In genomic region chr13:47146388-47146787, GRCm38 (mm10) we compare ENCODE assay signal across 27 mouse cellular contexts. TPM values are rescaled to one million over a fixed set of nuclear protein-coding genes. Genes with fewer than 3 reads are reported as not detected.
DNase-seq lines count a peak whose midpoint lies in the region; ATAC-seq and TF ChIP-seq lines count a peak whose summit lies in the region.
"Had no signal": no experiment of that assay in that cellular context is flagged by ENCODE, and none has a peak within 500 bp of the region (broad histone marks: within the 10 kb centered on the region; RNA-seq: fewer than 3 reads in every experiment).

No protein-coding gene starts in this region.

- H3K9me3 ChIP-seq in embryonic facial prominence, embryonic 13.5 days: no peaks in the 10 kb centered on the region
- no peaks in the 10 kb centered on the region for H3K9me3 ChIP-seq in embryonic facial prominence, embryonic 10.5 days
- H3K9me3 ChIP-seq in heart, embryonic 12.5 days (replicated peaks): no peaks in the 10 kb centered on the region; the same call in 1 of the 2 replicates
- H3K9me3 ChIP-seq in heart, postnatal 0 days (replicated peaks; ENCODE audit: control insufficient read depth, low read length): no peaks in the 10 kb centered on the region
- H3K9me3 ChIP-seq: forebrain, embryonic 10.5 days; forebrain, embryonic 15.5 days; midbrain, embryonic 10.5 days; midbrain, embryonic 15.5 days; neural tube, embryonic 15.5 days had no signal

- 0 out of 2 replicates have a peak overlapping the region, but pooled peaks have one; percentile 69 for H3K27ac ChIP-seq in embryonic facial prominence, embryonic 13.5 days
- H3K27ac ChIP-seq in embryonic facial prominence, embryonic 10.5 days (replicated peaks): no peak overlapping the region
- H3K27ac ChIP-seq in heart, embryonic 12.5 days (ENCODE audit: poor library complexity, severe bottlenecking): peak overlapping the region; percentile 79
- H3K27ac ChIP-seq in heart, postnatal 0 days (ENCODE audit: low read depth): peak overlapping the region; percentile 74
- H3K27ac ChIP-seq: forebrain, embryonic 10.5 days; forebrain, embryonic 15.5 days; layer of hippocampus, adult 2 months; liver, embryonic 14.5 days; midbrain, embryonic 10.5 days; midbrain, embryonic 15.5 days; neural tube, embryonic 15.5 days had no signal

- H3K9ac ChIP-seq in embryonic facial prominence, embryonic 13.5 days: no peak overlapping the region
- no peak overlapping the region for H3K9ac ChIP-seq in heart, embryonic 12.5 days
- H3K9ac ChIP-seq in heart, postnatal 0 days (replicated peaks; ENCODE audit: low read depth, low read length): no peak overlapping the region
- H3K9ac ChIP-seq: forebrain, embryonic 15.5 days; liver, embryonic 14.5 days; lung, embryonic 14.5 days; midbrain, embryonic 15.5 days; neural tube, embryonic 15.5 days had no signal

- DNase-seq in embryonic facial prominence, embryonic 10.5 days (ENCODE audit: low spot score): no peak
- DNase-seq in heart, postnatal 10 days: no peak
- no peak for DNase-seq in heart, postnatal 0 days (ENCODE audit: low spot score)
- DNase-seq in heart, adult 11 months: no peak
- DNase-seq in right cerebral cortex, postnatal 10 days (ENCODE audit: low spot score in 2 of 2): no peak
- DNase-seq: adrenal gland, adult 8-10 months; cerebellum, adult 8-10 months; cerebellum, postnatal 25 days; gastrocnemius, postnatal 14 days; kidney, adult 18-20 months; kidney, postnatal 36 days; liver; retina, postnatal 1 day; spleen, adult 18-20 months; thymus, postnatal 14 days had no signal

- H3K36me3 ChIP-seq in embryonic facial prominence, embryonic 13.5 days: no peaks in the 10 kb centered on the region
- no peaks in the 10 kb centered on the region for H3K36me3 ChIP-seq in embryonic facial prominence, embryonic 10.5 days (replicated peaks)
- H3K36me3 ChIP-seq in heart, embryonic 12.5 days: no peaks in the 10 kb centered on the region
- no peaks in the 10 kb centered on the region for H3K36me3 ChIP-seq in heart, postnatal 0 days (replicated peaks; ENCODE audit: control insufficient read depth, insufficient read depth, low read length)
- H3K36me3 ChIP-seq: forebrain, embryonic 10.5 days; forebrain, embryonic 15.5 days; midbrain, embryonic 10.5 days; midbrain, embryonic 15.5 days; neural tube, embryonic 15.5 days had no signal

- TF ChIP-seq CTCF in heart, postnatal 0 days (IDR thresholded peaks at IDR 0.05; ENCODE audit: low read depth): no peak

- no peaks in the 10 kb centered on the region for H3K27me3 ChIP-seq in embryonic facial prominence, embryonic 13.5 days
- no peaks in the 10 kb centered on the region for H3K27me3 ChIP-seq in embryonic facial prominence, embryonic 10.5 days (replicated peaks; ENCODE audit: low read depth, poor library complexity, severe bottlenecking)
- no peaks in the 10 kb centered on the region for H3K27me3 ChIP-seq in heart, embryonic 12.5 days (replicated peaks)
- no peaks in the 10 kb centered on the region for H3K27me3 ChIP-seq in heart, postnatal 0 days (ENCODE audit: control insufficient read depth, insufficient read depth, low read length)
- H3K27me3 ChIP-seq: CH12.LX; forebrain, embryonic 15.5 days; midbrain, embryonic 15.5 days; neural tube, embryonic 15.5 days had no signal

- peaks cover 23% of the 10 kb centered on the region for H3K4me1 ChIP-seq in embryonic facial prominence, embryonic 13.5 days
- H3K4me1 ChIP-seq in embryonic facial prominence, embryonic 10.5 days: peaks cover 18% of the 10 kb centered on the region
- H3K4me1 ChIP-seq in heart, embryonic 12.5 days (replicated peaks): peaks cover 48% of the 10 kb centered on the region
- peaks cover 9% of the 10 kb centered on the region; the same call in 1 of the 2 replicates for H3K4me1 ChIP-seq in heart, postnatal 0 days (ENCODE audit: control insufficient read depth, insufficient read depth)
- H3K4me1 ChIP-seq: forebrain, embryonic 15.5 days; neural tube, embryonic 15.5 days had no signal

- no peak overlapping the region for H3K4me3 ChIP-seq in embryonic facial prominence, embryonic 13.5 days
- no peak overlapping the region for H3K4me3 ChIP-seq in embryonic facial prominence, embryonic 10.5 days
- no peak overlapping the region for H3K4me3 ChIP-seq in heart, embryonic 12.5 days
- H3K4me3 ChIP-seq in heart, postnatal 0 days (ENCODE audit: low read depth, low read length): no peak overlapping the region
- H3K4me3 ChIP-seq: forebrain, embryonic 10.5 days; forebrain, embryonic 15.5 days; layer of hippocampus, adult 2 months; midbrain, embryonic 10.5 days; midbrain, embryonic 15.5 days; neural tube, embryonic 15.5 days had no signal

- no peak for ATAC-seq in embryonic facial prominence, embryonic 13.5 days (ENCODE audit: insufficient number of reproducible peaks, insufficient read depth, low FRiP score, low TSS enrichment, low read depth)
- ATAC-seq in heart, embryonic 12.5 days (ENCODE audit: insufficient number of reproducible peaks, low FRiP score): no peak
- no peak for ATAC-seq in heart, postnatal 0 days (ENCODE audit: insufficient read depth, low read depth)
- ATAC-seq: forebrain, embryonic 15.5 days; hindbrain, embryonic 16.5 days; midbrain, embryonic 15.5 days had no signal

- no peak overlapping the region for H3K4me2 ChIP-seq in embryonic facial prominence, embryonic 13.5 days
- peak overlapping the region; percentile 42; the same call in 1 of the 2 replicates for H3K4me2 ChIP-seq in heart, embryonic 12.5 days
- H3K4me2 ChIP-seq in heart, postnatal 0 days (ENCODE audit: low read depth, low read length): peak overlapping the region; percentile 6; the same call in 1 of the 2 replicates
- H3K4me2 ChIP-seq: forebrain, embryonic 15.5 days; lung, embryonic 14.5 days; midbrain, embryonic 15.5 days; neural tube, embryonic 15.5 days had no signal

- intact Hi-C loops in heart, postnatal 10 days (cut with DNase I): no loop called here

- no peak for TF ChIP-seq EP300 in heart, postnatal 0 days (IDR thresholded peaks at IDR 0.05; ENCODE audit: low read depth)

- 42% methylated on average over 7 of the region's 7 CpGs for WGBS in embryonic facial prominence, embryonic 13.5 days
- 73% methylated on average over 7 of the region's 7 CpGs for WGBS in embryonic facial prominence, embryonic 10.5 days
- 44% methylated on average over 7 of the region's 7 CpGs for WGBS in heart, embryonic 12.5 days
- WGBS in heart, postnatal 0 days: 30% methylated on average over 7 of the region's 7 CpGs

RNA-seq across cellular contexts. Expression of gene Rnf144b, which starts 23.9 kb away (rescaled TPM):
- polyA plus RNA-seq in embryonic facial prominence, embryonic 13.5 days (2015; fragmentation: Nextera tagmentation; extraction: Ambion mirVana): 2.2 and 2.7 TPM in 2 replicates
- polyA plus RNA-seq in embryonic facial prominence, embryonic 10.5 days (2016; fragmentation: Nextera tagmentation; extraction: Ambion mirVana): 0.79 and 0.90 TPM in 2 replicates
- polyA plus RNA-seq in heart, embryonic 12.5 days (2016; fragmentation: Nextera tagmentation; extraction: Ambion mirVana): 1.6 and 1.9 TPM in 2 replicates
- total RNA-seq in heart, postnatal 10 days (2021): 10 to 100 TPM; 15.3 to 23.4 TPM
- 5.5 and 6.3 TPM in 2 replicates for total RNA-seq in heart, postnatal 0 days (2014; rRNA removed; ENCODE audit: low replicate concordance)
- 1.7 and 2.1 TPM in 2 replicates for polyA plus RNA-seq in heart, postnatal 0 days (2015; fragmentation: Nextera tagmentation; extraction: Ambion mirVana)
- total RNA-seq: CH12.LX had no signal

RNA-seq across cellular contexts. Expression of gene Dek, which starts 40.4 kb away (rescaled TPM):
- 365 and 390 TPM in 2 replicates for polyA plus RNA-seq in embryonic facial prominence, embryonic 13.5 days (2015; fragmentation: Nextera tagmentation; extraction: Ambion mirVana)
- polyA plus RNA-seq in embryonic facial prominence, embryonic 10.5 days (2016; fragmentation: Nextera tagmentation; extraction: Ambion mirVana): 340 and 346 TPM in 2 replicates
- polyA plus RNA-seq in heart, embryonic 12.5 days (2016; fragmentation: Nextera tagmentation; extraction: Ambion mirVana): 171 and 173 TPM in 2 replicates
- total RNA-seq in heart, postnatal 10 days (2021): 10 to 100 TPM; 57.4 to 59.4 TPM
- 53.3 and 59.2 TPM in 2 replicates for total RNA-seq in heart, postnatal 0 days (2014; rRNA removed; ENCODE audit: low replicate concordance)
- polyA plus RNA-seq in heart, postnatal 0 days (2015; fragmentation: Nextera tagmentation; extraction: Ambion mirVana): 80.8 and 87.4 TPM in 2 replicates
